Mouse (Mus musculus) forebrain, embryonic 13.5 days (tissue): Measurements from ENCODE around the gene Ranbp3l. TPM values are rescaled to one million over a fixed set of nuclear protein-coding genes. Genes with fewer than 3 reads are reported as not detected.

ENCODE experiments used
- ATAC-seq: fragments of 200-750 bp; cut with Nextera tagmentation; 2 replicates; pipeline ENCODE4 v1.8.0; 2017
- H3K27ac ChIP-seq: fragments of 300-500 bp; sonication (generic); 2 replicates; pipeline ENCODE4 v1.5.1; 2015; ENCODE audit warnings: inconsistent platforms, mild to moderate bottlenecking, moderate library complexity
- H3K27me3 ChIP-seq: fragments of 300-500 bp; sonication (generic); 2 replicates; pipeline ENCODE4 v1.6.1; 2015; ENCODE audit warnings: mild to moderate bottlenecking, inconsistent platforms
- H3K36me3 ChIP-seq: fragments of 300-500 bp; sonication (generic); 2 replicates; pipeline ENCODE4 v1.6.1; 2015; ENCODE audit warnings: mild to moderate bottlenecking, inconsistent platforms; ENCODE audit not compliant: poor library complexity, severe bottlenecking
- H3K4me1 ChIP-seq: fragments of 300-500 bp; sonication (generic); 2 replicates; pipeline ENCODE4 v1.6.1; 2015; ENCODE audit warnings: inconsistent platforms
- H3K4me2 ChIP-seq: fragments of 300-500 bp; sonication (generic); 2 replicates; pipeline ENCODE4 v1.6.1; 2015; ENCODE audit warnings: inconsistent platforms, mild to moderate bottlenecking, moderate library complexity
- H3K4me3 ChIP-seq: fragments of 300-500 bp; sonication (generic); 2 replicates; pipeline ENCODE4 v1.5.1; 2015; ENCODE audit warnings: mild to moderate bottlenecking, inconsistent platforms
- H3K9ac ChIP-seq: fragments of 300-500 bp; sonication (generic); 2 replicates; pipeline ENCODE4 v1.6.1; 2015; ENCODE audit warnings: mild to moderate bottlenecking, inconsistent platforms
- H3K9me3 ChIP-seq: fragments of 300-500 bp; sonication (generic); replicated peaks from 2 replicates; pipeline ENCODE4 v1.6.1; 2016; ENCODE audit warnings: inconsistent platforms
- WGBS: fragments of 180-500 bp; shearing (Covaris S2); methylation state at CpG from one replicate; pipeline ENCODE4 v1.1.7; 2015; 5-methylcytosine and 5-hydroxymethylcytosine counted together
- polyA plus RNA-seq: library from polyadenylated mRNA; unstranded; fragments of >200 nt; fragmentation: Nextera tagmentation; extraction: Ambion mirVana; gene quantifications from 2 replicates; pipeline ENCODE4 v1.2.1, GENCODE M21; 2015

The Ranbp3l gene
- polyA plus RNA-seq, 1 experiment from 2014 or later: 4.5 TPM

- WGBS: 65% methylated on average over 5 of the region's 5 CpGs
- Histone ChIP-seq H3K4me1 (no peaks in the 10 kb centered on the region), H3K9me3 (no peaks in the 10 kb centered on the region), H3K27me3 (no peaks in the 10 kb centered on the region), H3K27ac (no peak overlapping the region), H3K9ac (no peak overlapping the region), H3K4me3 (no peak overlapping the region), H3K4me2 (no peak overlapping the region), H3K36me3 (0 out of 2 replicates have a peak, but pooled peaks cover 16% of the 10 kb centered on the region)
- no peak for ATAC-seq
Measured at GRCm38 (mm10) chr15:9087421-9087820, 119.7 kb downstream of the Ranbp3l start.

GRCm38 (mm10) chr15:9087895-9088682 is 120.3 kb downstream of the Ranbp3l start:
- no peak overlapping the region for H3K4me2 ChIP-seq
- WGBS: 88% methylated on average over 17 of the region's 17 CpGs
- no peaks in the 10 kb centered on the region for H3K27me3 ChIP-seq
- H3K9ac ChIP-seq: no peak overlapping the region
- H3K27ac ChIP-seq: no peak overlapping the region
- no peaks in the 10 kb centered on the region for H3K9me3 ChIP-seq
- H3K4me3 ChIP-seq: no peak overlapping the region
- H3K4me1 ChIP-seq: no peaks in the 10 kb centered on the region
- no peak for ATAC-seq
- 0 out of 2 replicates have a peak, but pooled peaks cover 21% of the 10 kb centered on the region for H3K36me3 ChIP-seq

GRCm38 (mm10) chr15:9088683-9089072 is 120.9 kb downstream of the Ranbp3l start:
- ATAC-seq: no peak
- Histone ChIP-seq H3K9ac (no peak overlapping the region), H3K4me3 (no peak overlapping the region), H3K36me3 (peaks cover 27% of the 10 kb centered on the region; the same call in 1 of the 2 replicates), H3K27ac (no peak overlapping the region), H3K4me1 (no peaks in the 10 kb centered on the region), H3K4me2 (no peak overlapping the region), H3K27me3 (no peaks in the 10 kb centered on the region), H3K9me3 (no peaks in the 10 kb centered on the region)
- WGBS: 80% methylated on average over 8 of the region's 8 CpGs

- Histone ChIP-seq H3K4me2 (no peak overlapping the region), H3K27me3 (no peaks in the 10 kb centered on the region), H3K36me3 (peaks cover 28% of the 10 kb centered on the region; the same call in 1 of the 2 replicates), H3K27ac (no peak overlapping the region), H3K9me3 (no peaks in the 10 kb centered on the region), H3K4me3 (no peak overlapping the region), H3K9ac (no peak overlapping the region), H3K4me1 (peaks cover 4% of the 10 kb centered on the region)
- no peak for ATAC-seq
- WGBS: 16% methylated on average over 2 of the region's 2 CpGs
Measured at GRCm38 (mm10) chr15:9089136-9089720, 121.5 kb downstream of the Ranbp3l start.

GRCm38 (mm10) chr15:9090662-9091061 is 122.9 kb downstream of the Ranbp3l start:
- no peak overlapping the region for H3K4me3 ChIP-seq
- H3K27me3 ChIP-seq: no peaks in the 10 kb centered on the region
- no peak overlapping the region for H3K27ac ChIP-seq
- 96% methylated on average over 5 of the region's 5 CpGs for WGBS
- H3K9me3 ChIP-seq: no peaks in the 10 kb centered on the region
- H3K4me2 ChIP-seq: no peak overlapping the region
- peaks cover 10% of the 10 kb centered on the region for H3K4me1 ChIP-seq
- H3K36me3 ChIP-seq: peaks cover 31% of the 10 kb centered on the region; the same call in 1 of the 2 replicates
- H3K9ac ChIP-seq: no peak overlapping the region
- no peak for ATAC-seq

GRCm38 (mm10) chr15:9093598-9094365 is 126.0 kb downstream of the Ranbp3l start:
- ATAC-seq: peak; percentile 32
- 79% methylated on average over 11 of the region's 11 CpGs for WGBS
- Histone ChIP-seq H3K4me3 (0 out of 2 replicates have a peak overlapping the region, but pooled peaks have one; percentile 6), H3K4me2 (peak overlapping the region; percentile 33), H3K9me3 (no peaks in the 10 kb centered on the region), H3K4me1 (peaks cover 10% of the 10 kb centered on the region), H3K27ac (no peak overlapping the region), H3K9ac (no peak overlapping the region), H3K27me3 (no peaks in the 10 kb centered on the region), H3K36me3 (peaks cover 38% of the 10 kb centered on the region; the same call in 1 of the 2 replicates)

- WGBS: 13% methylated on average over 13 of the region's 13 CpGs
- H3K4me3 ChIP-seq: peak overlapping the region; percentile 6; the same call in 1 of the 2 replicates
Measured at GRCm38 (mm10) chr15:9094366-9094750, 126.6 kb downstream of the Ranbp3l start.

GRCm38 (mm10) chr15:9096865-9097264 is 129.1 kb downstream of the Ranbp3l start:
- peaks cover 50% of the 10 kb centered on the region; the same call in 1 of the 2 replicates for H3K36me3 ChIP-seq
- ATAC-seq: no peak
- peaks cover 13% of the 10 kb centered on the region for H3K4me1 ChIP-seq
- H3K4me2 ChIP-seq: no peak overlapping the region
- H3K9me3 ChIP-seq: no peaks in the 10 kb centered on the region
- H3K4me3 ChIP-seq: no peak overlapping the region
- H3K27ac ChIP-seq: no peak overlapping the region
- no peak overlapping the region for H3K9ac ChIP-seq
- H3K27me3 ChIP-seq: no peaks in the 10 kb centered on the region
- 93% methylated on average over 4 of the region's 4 CpGs for WGBS

More at GRCm38 (mm10) chr15:9094366-9094750, 126.6 kb downstream of the Ranbp3l start:
- Histone ChIP-seq H3K4me2 (peak overlapping the region; percentile 33), H3K9ac (peak overlapping the region; percentile 37; the same call in 1 of the 2 replicates), H3K27ac (no peak overlapping the region), H3K36me3 (peaks cover 39% of the 10 kb centered on the region; the same call in 1 of the 2 replicates), H3K4me1 (peaks cover 10% of the 10 kb centered on the region), H3K27me3 (no peaks in the 10 kb centered on the region), H3K9me3 (no peaks in the 10 kb centered on the region)
- peak; percentile 95 for ATAC-seq

GRCm38 (mm10) chr15:9100446-9101077 is 132.8 kb downstream of the Ranbp3l start:
- Histone ChIP-seq H3K4me2 (no peak overlapping the region), H3K27me3 (no peaks in the 10 kb centered on the region), H3K4me3 (no peak overlapping the region), H3K9ac (no peak overlapping the region), H3K27ac (0 out of 2 replicates have a peak overlapping the region, but pooled peaks have one; percentile 7), H3K9me3 (no peaks in the 10 kb centered on the region), H3K36me3 (peaks cover 54% of the 10 kb centered on the region), H3K4me1 (peaks cover 4% of the 10 kb centered on the region; the same call in 1 of the 2 replicates)
- WGBS: 59% methylated on average over 10 of the region's 10 CpGs
- ATAC-seq: peak; percentile 64

GRCm38 (mm10) chr15:9106303-9107074 is 138.7 kb downstream of the Ranbp3l start:
- Histone ChIP-seq H3K27me3 (no peaks in the 10 kb centered on the region), H3K4me3 (no peak overlapping the region), H3K9ac (no peak overlapping the region), H3K36me3 (peaks cover 42% of the 10 kb centered on the region), H3K4me1 (no peaks in the 10 kb centered on the region), H3K9me3 (no peaks in the 10 kb centered on the region), H3K4me2 (no peak overlapping the region), H3K27ac (no peak overlapping the region)
- ATAC-seq: no peak
- WGBS: 86% methylated on average over 13 of the region's 13 CpGs
